Mouse (Mus musculus) hindbrain, embryonic 11.5 days (tissue): ENCODE results near the gene Cps1. TPM values are rescaled to one million over a fixed set of nuclear protein-coding genes. Genes with fewer than 3 reads are reported as not detected.

Source experiments
- ATAC-seq: fragments of 200-750 bp; cut with Nextera tagmentation; 2 replicates; pipeline ENCODE4 v1.8.0; 2017; ENCODE audit warnings: mild to moderate bottlenecking, moderate TSS enrichment, moderate library complexity; ENCODE audit not compliant: low FRiP score
- DNase-seq: peaks from one replicate; pipeline ENCODE4 v3.0.0-alpha.2; 2015; ENCODE audit warnings: low spot score
- H3K27ac ChIP-seq: fragments of 300-500 bp; sonication (generic); 2 replicates; pipeline ENCODE4 v1.5.1; 2014; ENCODE audit warnings: mild to moderate bottlenecking, low read depth, low read length
- H3K27me3 ChIP-seq: fragments of 300-500 bp; sonication (generic); 2 replicates; pipeline ENCODE4 v1.6.1; 2014; ENCODE audit warnings: mild to moderate bottlenecking, low read length, moderate library complexity, mixed read lengths; ENCODE audit not compliant: control insufficient read depth, insufficient read depth
- H3K36me3 ChIP-seq: fragments of 300-500 bp; sonication (generic); 2 replicates; pipeline ENCODE4 v1.6.1; 2014; ENCODE audit warnings: mild to moderate bottlenecking, low read length, moderate library complexity, mixed read lengths; ENCODE audit not compliant: control insufficient read depth, insufficient read depth
- H3K4me1 ChIP-seq: fragments of 300-500 bp; sonication (generic); replicated peaks from 2 replicates; pipeline ENCODE4 v1.6.1; 2014; ENCODE audit warnings: low read length, mixed read lengths; ENCODE audit not compliant: control insufficient read depth, insufficient read depth
- H3K4me2 ChIP-seq: fragments of 300-500 bp; sonication (generic); replicated peaks from 2 replicates; pipeline ENCODE4 v1.6.1; 2014; ENCODE audit warnings: mild to moderate bottlenecking, low read depth, low read length
- H3K4me3 ChIP-seq: fragments of 300-500 bp; sonication (generic); 2 replicates; pipeline ENCODE4 v1.5.1; 2014; ENCODE audit warnings: low read depth, low read length
- H3K9ac ChIP-seq: fragments of 300-500 bp; sonication (generic); 2 replicates; pipeline ENCODE4 v1.6.1; 2014; ENCODE audit warnings: low read depth, low read length
- H3K9me3 ChIP-seq: fragments of 300-500 bp; sonication (generic); 2 replicates; pipeline ENCODE4 v1.6.1; 2016; ENCODE audit warnings: low read length; ENCODE audit not compliant: control insufficient read depth
- WGBS: fragments of 180-500 bp; shearing (Covaris S2); extraction: QIAGEN DNeasy Blood & Tissue Kit; methylation state at CpG from one replicate; pipeline ENCODE4 v1.1.7; 2014; 5-methylcytosine and 5-hydroxymethylcytosine counted together
- polyA plus RNA-seq: library from polyadenylated mRNA; unstranded; fragments of >200 nt; fragmentation: Nextera tagmentation; extraction: Ambion mirVana; gene quantifications from 2 replicates; pipeline ENCODE4 v1.2.1, GENCODE M21; 2014

Cps1 gene
- polyA plus RNA-seq, 1 experiment from 2014 or later: 0.14 TPM

DNA sequence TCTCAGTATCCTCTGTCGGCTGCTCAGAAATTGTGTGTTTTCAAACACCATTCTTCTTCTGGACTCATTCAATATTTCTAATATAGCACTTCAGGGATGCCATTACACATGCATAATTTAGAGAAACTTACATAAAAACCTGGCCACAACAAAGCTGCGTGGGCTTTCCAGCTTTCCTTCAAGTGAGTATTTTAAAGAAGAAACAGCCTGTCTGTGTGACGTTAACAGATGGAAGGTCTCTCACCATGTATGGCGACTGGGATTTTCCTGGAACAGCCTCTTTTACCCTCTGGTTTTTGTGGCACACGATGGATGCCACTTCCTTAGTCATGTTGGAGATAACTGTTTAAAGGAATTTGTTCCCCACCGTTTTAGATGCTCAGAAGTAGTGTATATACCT lies 60.7 kb downstream of the Cps1 start:
- Histone ChIP-seq H3K27ac (no peak overlapping the region), H3K36me3 (no peaks in the 10 kb centered on the region), H3K9ac (no peak overlapping the region), H3K4me3 (no peak overlapping the region), H3K4me2 (no peak overlapping the region), H3K4me1 (no peaks in the 10 kb centered on the region), H3K27me3 (no peaks in the 10 kb centered on the region), H3K9me3 (no peaks in the 10 kb centered on the region)
- WGBS: 83% methylated on average over 6 of the region's 6 CpGs
- ATAC-seq (no peak), DNase-seq (no peak)

DNA sequence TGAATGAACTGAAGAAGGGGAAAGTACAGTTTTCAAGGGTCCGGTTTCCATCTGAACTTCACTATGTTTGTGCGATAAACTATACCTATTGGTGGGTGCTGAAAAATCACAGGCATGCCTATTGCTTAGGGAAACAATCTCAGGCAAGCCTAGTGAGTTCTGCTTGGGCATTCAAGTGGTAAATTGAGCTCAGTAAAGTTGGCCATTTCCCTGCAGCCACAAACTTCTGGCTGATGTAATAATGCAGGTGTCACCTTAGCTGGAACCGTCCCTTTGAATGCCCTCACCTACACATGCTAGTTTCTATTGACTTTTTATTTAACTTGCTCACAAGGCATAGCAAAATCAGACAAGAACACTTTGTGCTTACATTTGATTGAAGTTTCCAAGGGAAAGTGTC lies 61.3 kb downstream of the Cps1 start:
- Histone ChIP-seq H3K27ac (no peak overlapping the region), H3K27me3 (no peaks in the 10 kb centered on the region), H3K9me3 (no peaks in the 10 kb centered on the region), H3K36me3 (no peaks in the 10 kb centered on the region), H3K4me3 (no peak overlapping the region), H3K4me2 (no peak overlapping the region), H3K9ac (no peak overlapping the region), H3K4me1 (no peaks in the 10 kb centered on the region)
- no peak for DNase-seq
- WGBS: 91% methylated on average over 3 of the region's 3 CpGs
- no peak for ATAC-seq

DNA sequence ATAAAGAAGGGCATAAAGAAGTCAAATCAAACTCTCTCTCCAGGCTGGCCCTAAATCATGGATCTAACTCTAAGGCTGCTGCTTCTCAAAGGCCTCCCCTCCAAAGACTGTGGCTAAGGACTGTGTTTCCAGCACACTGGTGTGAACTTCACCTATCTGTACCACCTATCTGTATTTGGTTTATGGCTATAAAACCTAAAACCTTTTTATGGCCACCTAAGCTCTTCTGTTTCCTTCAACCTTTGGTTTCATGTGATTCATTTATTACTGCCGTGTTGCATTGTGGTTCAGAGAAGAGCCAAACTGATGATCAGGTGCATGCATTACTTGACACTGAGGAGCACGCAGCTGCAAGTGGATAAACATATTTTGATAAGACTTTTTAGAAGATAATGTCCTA lies 74.5 kb downstream of the Cps1 start:
- no peaks in the 10 kb centered on the region for H3K9me3 ChIP-seq
- WGBS: 94% methylated on average over 2 of the region's 2 CpGs

DNA sequence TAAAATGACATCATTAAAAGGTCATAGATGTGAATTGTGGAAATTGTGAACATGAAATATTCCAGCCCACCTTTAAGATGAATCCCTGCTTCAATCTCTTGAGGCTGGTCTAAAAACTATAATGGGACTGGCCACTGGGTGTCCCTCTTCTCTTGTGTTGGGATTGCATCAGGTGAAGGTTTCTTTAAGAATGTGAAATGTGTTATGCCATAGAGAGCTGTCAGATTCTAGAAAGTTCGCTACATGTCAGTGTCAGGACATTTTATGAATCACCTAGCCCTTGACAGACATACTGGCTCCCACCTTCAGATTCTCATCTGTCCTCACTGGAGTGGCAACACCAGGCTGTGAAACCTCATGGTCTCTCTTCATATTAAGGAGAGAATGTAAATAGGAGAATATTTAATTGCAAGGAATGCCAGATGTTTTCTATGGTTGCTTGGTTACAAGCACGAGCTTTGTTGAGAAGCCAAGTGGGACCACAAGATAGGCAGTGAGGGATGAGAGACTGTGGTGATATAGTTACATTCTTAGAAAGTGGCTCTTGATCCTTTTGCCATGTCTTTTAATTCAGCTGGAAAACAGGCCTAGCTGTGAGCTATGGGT lies 95.6 kb downstream of the Cps1 start:
- H3K4me3 ChIP-seq: no peak overlapping the region
- H3K4me1 ChIP-seq: no peaks in the 10 kb centered on the region
- no peaks in the 10 kb centered on the region for H3K36me3 ChIP-seq
- 44% methylated on average over 2 of the region's 2 CpGs for WGBS
- H3K4me2 ChIP-seq: no peak overlapping the region
- ATAC-seq (0 out of 2 replicates have a peak, but pooled peaks have one; percentile 12), DNase-seq (peak; percentile 44)
- H3K27ac ChIP-seq: no peak overlapping the region
- no peaks in the 10 kb centered on the region for H3K9me3 ChIP-seq
- no peak overlapping the region for H3K9ac ChIP-seq
- H3K27me3 ChIP-seq: no peaks in the 10 kb centered on the region

More for the DNA sequence above, 74.5 kb downstream of the Cps1 start:
- no peak overlapping the region for H3K4me3 ChIP-seq
- no peak overlapping the region for H3K9ac ChIP-seq
- no peaks in the 10 kb centered on the region for H3K27me3 ChIP-seq
- no peak overlapping the region for H3K27ac ChIP-seq
- no peak overlapping the region for H3K4me2 ChIP-seq
- no peaks in the 10 kb centered on the region for H3K4me1 ChIP-seq
- no peaks in the 10 kb centered on the region for H3K36me3 ChIP-seq
- DNase-seq (no peak), ATAC-seq (no peak)

DNA sequence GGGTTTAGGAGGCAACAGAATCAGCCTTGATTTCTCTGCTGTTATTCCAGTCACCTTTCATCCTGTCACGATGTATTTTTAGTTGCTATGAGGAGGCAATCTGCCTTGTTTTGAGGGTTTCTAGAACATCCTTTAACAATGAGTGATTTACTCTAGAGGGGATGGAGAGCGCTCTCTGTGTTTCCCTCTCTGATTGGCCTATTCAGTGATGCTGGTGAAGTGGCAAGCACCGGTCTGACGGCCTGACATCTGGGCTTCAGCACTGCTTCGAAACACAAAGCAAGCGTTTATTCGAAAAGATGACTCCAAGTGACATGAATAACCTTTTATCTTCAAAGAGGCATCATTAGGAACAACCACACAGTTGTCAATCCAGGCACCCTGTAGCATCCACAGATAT lies 100.8 kb downstream of the Cps1 start:
- WGBS: 73% methylated on average over 7 of the region's 7 CpGs
- Histone ChIP-seq H3K27me3 (no peaks in the 10 kb centered on the region), H3K4me3 (no peak overlapping the region), H3K4me1 (no peaks in the 10 kb centered on the region), H3K36me3 (no peaks in the 10 kb centered on the region), H3K27ac (no peak overlapping the region), H3K4me2 (no peak overlapping the region), H3K9me3 (no peaks in the 10 kb centered on the region), H3K9ac (no peak overlapping the region)
- no peak for ATAC-seq
- no peak for DNase-seq

DNA sequence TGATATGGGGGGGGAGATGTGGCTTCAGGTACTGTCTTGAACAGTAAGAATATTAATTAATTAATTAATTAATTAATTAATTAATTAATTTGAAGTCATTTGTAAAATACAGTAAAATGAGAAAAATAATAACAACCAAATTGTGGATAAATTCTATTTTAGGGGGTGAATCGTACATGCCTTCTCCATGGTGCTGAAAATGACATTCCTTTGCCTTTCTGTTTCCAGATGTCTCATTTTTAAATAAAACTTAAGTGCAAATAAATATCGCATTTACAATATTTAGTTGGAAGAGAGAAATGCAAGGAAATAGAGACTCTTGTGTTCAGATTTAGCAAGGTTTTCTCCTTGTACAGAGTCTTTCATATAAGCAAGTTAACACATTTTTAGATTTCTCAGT lies 112.0 kb downstream of the Cps1 start:
- no peak overlapping the region for H3K4me2 ChIP-seq
- ATAC-seq: no peak

DNA sequence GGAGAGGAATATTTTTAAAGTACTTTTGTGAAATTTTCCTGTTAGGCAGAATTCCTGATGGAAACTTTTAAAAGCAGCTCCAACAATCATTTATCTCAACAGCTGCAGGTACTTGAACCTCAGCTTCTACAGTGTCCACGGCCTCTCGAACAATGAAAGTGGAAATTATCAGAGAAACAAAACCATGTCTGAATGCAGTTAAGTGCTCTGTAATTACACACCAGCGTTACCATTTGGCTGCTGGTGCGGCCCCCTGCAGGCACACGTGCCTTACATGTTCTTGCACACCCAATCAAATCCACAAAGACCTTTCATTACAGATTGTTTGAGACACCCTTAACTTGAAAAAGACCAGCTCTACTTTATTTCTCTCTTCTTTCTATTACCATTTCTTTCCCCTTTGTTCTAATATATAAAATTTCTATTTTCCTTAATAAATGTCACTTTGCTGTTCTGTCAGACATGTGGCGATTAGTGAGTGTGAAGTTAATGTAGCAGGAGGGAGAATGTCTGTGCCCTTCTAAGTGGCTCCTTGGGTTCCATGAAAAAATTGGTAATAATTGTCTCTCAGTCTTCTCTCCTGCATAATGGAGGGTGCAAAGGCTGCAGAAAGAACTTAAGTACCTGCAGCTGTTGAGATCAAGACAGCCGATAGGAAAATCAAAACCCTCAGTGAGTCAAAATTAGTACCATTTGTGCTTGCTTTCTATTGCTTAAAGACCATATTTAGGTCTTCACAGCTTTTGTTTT lies 112.8 kb downstream of the Cps1 start:
- no peak overlapping the region for H3K9ac ChIP-seq
- ATAC-seq: no peak
- no peak overlapping the region for H3K4me2 ChIP-seq
- WGBS: 81% methylated on average over 7 of the region's 7 CpGs
- H3K36me3 ChIP-seq: no peaks in the 10 kb centered on the region
- no peak overlapping the region for H3K4me3 ChIP-seq
- no peak for DNase-seq
- H3K9me3 ChIP-seq: no peaks in the 10 kb centered on the region
- H3K27me3 ChIP-seq: no peaks in the 10 kb centered on the region
- H3K4me1 ChIP-seq: no peaks in the 10 kb centered on the region
- H3K27ac ChIP-seq: no peak overlapping the region

More for the DNA sequence above, 112.0 kb downstream of the Cps1 start:
- Histone ChIP-seq H3K27ac (no peak overlapping the region), H3K4me3 (no peak overlapping the region), H3K27me3 (no peaks in the 10 kb centered on the region), H3K9ac (no peak overlapping the region), H3K4me1 (no peaks in the 10 kb centered on the region), H3K9me3 (no peaks in the 10 kb centered on the region), H3K36me3 (no peaks in the 10 kb centered on the region)
- peak; percentile 6 for DNase-seq
- 83% methylated on average over 2 of the region's 2 CpGs for WGBS

DNA sequence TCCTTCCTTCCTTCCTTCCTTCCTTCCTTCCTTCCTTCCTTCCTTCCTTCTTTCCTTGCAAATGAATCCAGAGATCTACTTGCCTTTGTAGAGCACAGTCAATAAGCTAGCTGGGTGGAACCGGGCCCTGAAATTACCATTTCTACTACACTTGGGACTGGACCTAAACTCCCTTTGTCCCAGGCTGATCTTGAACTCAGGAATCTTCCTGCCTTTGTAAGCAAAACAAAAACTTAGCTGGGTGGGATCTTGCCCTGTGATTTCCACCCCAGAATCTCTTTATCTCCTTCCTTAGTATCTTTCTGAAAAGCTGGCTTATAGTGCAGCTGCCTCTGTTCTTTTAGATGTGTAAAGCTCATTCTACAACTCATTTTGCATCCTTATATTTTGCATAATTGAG lies 115.6 kb downstream of the Cps1 start:
- DNase-seq (no peak), ATAC-seq (no peak)
- no peak overlapping the region for H3K9ac ChIP-seq
- H3K4me2 ChIP-seq: no peak overlapping the region
- no peaks in the 10 kb centered on the region for H3K36me3 ChIP-seq
- H3K27me3 ChIP-seq: no peaks in the 10 kb centered on the region
- H3K9me3 ChIP-seq: no peaks in the 10 kb centered on the region
- H3K4me3 ChIP-seq: no peak overlapping the region
- no peak overlapping the region for H3K27ac ChIP-seq
- no peaks in the 10 kb centered on the region for H3K4me1 ChIP-seq
- WGBS: 95% methylated on average over 1 of the region's 1 CpGs

DNA sequence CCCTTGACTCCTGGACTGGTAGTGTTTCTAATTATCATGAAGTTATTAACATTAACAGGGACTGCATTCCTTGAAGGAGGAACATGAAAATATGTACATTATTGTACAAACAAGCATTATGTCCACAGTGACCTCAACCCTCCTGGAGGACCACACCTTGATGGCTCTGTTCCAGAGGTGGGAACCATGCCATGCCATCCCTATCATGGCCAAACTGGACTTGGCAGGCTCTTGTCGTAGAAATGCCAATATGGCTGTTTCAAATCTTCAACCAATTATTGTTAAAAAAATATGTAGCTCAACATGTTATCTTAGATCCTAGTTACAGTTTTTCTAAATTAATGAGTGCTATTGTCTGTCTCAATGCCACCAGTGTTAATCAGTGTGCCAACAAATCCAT lies 116.1 kb downstream of the Cps1 start:
- Histone ChIP-seq H3K4me2 (no peak overlapping the region), H3K36me3 (no peaks in the 10 kb centered on the region), H3K4me1 (no peaks in the 10 kb centered on the region), H3K27me3 (no peaks in the 10 kb centered on the region), H3K27ac (no peak overlapping the region), H3K9me3 (no peaks in the 10 kb centered on the region), H3K4me3 (no peak overlapping the region), H3K9ac (no peak overlapping the region)
- DNase-seq: no peak
- 100% methylated on average over 1 of the region's 1 CpGs for WGBS
- no peak for ATAC-seq
